Mouse (Mus musculus): ENCODE data around the gene Hal.

Gene Hal

DNA sequence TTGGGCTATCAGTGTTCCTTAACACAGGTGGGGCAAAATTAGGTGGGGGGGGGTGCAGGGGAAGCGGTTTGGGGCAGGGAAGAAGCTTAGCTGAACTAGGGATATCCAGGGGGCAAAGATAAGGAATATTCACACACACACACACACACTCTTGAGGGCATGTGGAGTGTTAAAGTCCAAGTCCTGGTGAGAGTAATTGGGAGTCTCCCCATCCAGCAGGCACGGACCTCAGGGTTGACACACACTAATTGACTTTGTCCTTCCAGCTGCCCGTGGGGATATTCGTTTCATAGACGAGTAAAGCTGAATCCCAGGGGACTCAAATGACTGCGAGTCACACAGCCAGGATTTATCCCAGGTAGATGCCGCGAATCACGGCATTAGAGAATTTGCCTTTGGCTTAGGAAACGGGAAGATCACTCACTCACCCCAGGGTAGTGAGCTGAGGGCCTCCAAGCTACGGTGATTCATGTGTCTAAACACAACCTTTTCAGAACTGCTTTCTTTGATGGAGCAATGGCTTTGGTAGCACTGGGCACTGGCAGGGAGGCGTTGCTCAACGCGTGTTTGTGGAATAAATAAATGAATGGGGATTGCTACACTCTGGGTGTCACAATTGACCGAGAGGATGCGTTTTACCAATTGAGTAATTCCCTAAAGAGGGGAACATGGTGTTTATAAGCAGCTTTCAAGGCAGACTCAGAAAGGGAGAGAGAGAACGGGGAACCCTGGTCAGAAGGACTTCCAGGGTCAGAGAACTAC is at the start of gene Hal:
Gene Hal (plus strand): TSS at position 703 of the 762 bp plus-strand sequence.
- DNase-seq (ENCODE audit: low read depth, low spot score) = no peak

GRCm38 (mm10) chr10:93441501-93441900 is 47.1 kb upstream of the Hal start:
- no peak for DNase-seq (ENCODE audit: low read depth, low spot score)

DNA sequence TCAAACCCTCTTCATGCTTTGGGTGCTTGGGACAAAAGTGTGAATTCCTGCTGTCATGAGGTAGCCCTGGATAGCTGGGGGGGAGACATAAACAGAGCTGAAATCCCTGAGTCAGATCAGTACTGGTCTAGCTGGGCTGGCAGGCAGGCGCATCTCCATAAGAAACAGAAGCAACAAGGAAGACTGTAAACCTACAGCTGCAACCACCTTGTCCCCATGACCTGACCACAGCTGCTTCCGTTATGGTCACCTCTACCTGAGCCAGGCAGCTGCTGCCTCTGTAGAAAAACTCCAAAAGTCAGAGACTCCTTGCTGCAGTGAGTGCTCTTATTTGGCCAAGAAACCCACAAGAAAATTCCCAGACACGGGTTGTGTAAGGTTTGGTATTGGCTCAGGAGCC is 46.4 kb upstream of the Hal start:
- no peak for DNase-seq (ENCODE audit: low read depth, low spot score)

- no peak for DNase-seq (ENCODE audit: low read depth, low spot score)
Observed at GRCm38 (mm10) chr10:93444407-93444806, 44.2 kb upstream of the Hal start.

- DNase-seq (ENCODE audit: low read depth, low spot score) = no peak
Observed at GRCm38 (mm10) chr10:93447398-93447797, 41.2 kb upstream of the Hal start.

DNA sequence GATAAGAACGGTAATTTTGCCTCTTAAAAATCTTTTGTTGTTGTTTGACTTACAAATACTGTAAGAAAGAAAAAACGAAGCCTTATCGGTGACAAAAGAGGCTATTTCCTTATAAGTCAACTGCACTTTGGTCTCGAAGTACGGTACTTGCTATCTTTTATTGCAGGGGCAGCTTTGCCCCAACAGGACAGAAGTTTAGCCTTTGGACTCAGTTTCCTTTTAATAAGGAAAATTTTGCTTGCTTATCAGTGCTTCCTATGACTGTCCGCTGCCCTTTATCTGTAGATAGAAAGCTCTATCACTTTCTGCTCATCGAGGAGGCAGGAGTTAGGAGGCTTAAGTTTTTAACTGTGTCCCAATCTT is 33.9 kb upstream of the Hal start:
- DNase-seq (ENCODE audit: low read depth, low spot score) = no peak

DNA sequence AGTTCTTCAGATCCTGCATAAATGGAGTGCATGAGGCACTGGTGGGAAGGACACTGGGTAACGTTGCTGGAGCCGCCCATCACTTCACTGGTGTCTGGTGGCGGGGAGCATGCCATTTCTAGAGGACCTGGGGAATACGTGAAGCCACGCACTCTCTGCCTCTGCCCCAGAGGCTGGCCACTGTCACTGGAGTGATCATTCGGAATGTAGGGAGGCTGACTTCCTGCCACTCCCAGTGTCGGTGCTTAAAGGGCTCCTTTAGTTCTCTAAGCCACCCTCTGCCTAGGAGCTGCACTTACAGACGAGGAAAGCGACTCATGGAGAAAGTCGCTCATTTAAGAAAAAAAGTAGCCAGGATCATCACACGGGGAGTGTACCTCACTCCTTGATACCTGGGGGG is 28.5 kb upstream of the Hal start:
- no peak for DNase-seq (ENCODE audit: low read depth, low spot score)

DNA sequence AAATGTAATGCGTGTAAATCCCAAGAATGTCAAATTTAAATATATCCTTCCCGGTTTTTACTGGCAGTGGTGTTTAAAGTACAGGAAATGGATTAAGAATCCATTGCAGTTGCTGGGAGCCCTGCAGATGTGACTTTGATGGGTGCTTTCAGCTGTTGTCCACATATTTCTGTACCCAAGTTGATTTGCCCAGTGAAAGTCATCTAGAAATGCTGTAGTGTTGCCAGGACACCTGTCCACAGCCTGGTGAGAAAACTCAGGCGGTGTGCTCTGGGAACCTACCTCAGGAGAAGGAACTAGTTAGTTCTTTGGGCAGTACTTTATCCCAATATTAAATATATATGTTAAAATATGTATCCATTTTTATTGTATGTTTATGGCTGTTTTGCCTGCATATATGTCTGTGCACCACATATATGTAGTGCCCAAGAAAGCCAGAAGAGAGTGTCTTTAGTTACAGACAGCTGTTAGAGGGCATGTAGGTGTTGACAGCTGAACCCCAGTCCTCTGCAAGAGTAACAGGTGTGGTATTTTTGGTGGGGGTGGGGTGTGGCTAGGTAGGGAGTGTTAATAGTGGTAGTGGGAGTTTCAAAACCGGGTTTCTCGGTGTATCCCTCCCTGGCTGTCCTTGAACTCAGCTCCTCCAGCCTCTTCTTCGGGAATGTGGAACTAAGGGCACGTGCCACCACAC is 25.7 kb upstream of the Hal start:
- no peak for DNase-seq (ENCODE audit: low read depth, low spot score)

GRCm38 (mm10) chr10:93463611-93464010 is 25.0 kb upstream of the Hal start:
- no peak for DNase-seq (ENCODE audit: low read depth, low spot score)

- no peak for DNase-seq (ENCODE audit: low read depth, low spot score)
Observed at GRCm38 (mm10) chr10:93467259-93467658, 21.3 kb upstream of the Hal start.

GRCm38 (mm10) chr10:93467791-93468190 is 20.8 kb upstream of the Hal start:
- DNase-seq (ENCODE audit: low read depth, low spot score) = no peak

GRCm38 (mm10) chr10:93471415-93471814 is 17.2 kb upstream of the Hal start:
- DNase-seq (ENCODE audit: low read depth, low spot score) = peak; percentile 59

DNA sequence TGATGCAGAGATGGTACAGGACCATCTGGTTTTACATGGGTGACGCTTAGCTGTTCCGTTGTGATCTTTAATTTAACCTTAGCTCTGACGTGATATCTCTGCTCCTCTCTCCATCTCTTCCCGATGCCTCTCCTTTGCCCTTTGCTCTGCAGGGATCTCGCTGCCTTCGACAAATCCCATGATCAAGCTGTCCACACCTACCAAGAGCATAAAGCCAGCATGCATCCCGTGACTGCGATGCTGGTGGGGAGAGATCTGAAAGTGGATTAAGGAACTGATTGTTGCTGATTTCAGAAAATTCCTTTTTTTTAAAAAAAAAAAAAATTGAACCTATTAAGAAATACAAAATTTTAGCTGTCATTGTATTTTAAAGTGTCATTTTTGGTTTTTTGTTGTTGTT is 4.1 kb upstream of the Hal start:
- peak; percentile 25 for DNase-seq (ENCODE audit: low read depth, low spot score)

GRCm38 (mm10) chr10:93485055-93485691 is 3.4 kb upstream of the Hal start:
- no peak for DNase-seq (ENCODE audit: low read depth, low spot score)

- DNase-seq (ENCODE audit: low read depth, low spot score) = no peak
Observed at GRCm38 (mm10) chr10:93486622-93487021, 1.9 kb upstream of the Hal start.

GRCm38 (mm10) chr10:93488828-93489226 is 259 bp downstream of the Hal start:
- no peak for DNase-seq (ENCODE audit: low read depth, low spot score)

DNA sequence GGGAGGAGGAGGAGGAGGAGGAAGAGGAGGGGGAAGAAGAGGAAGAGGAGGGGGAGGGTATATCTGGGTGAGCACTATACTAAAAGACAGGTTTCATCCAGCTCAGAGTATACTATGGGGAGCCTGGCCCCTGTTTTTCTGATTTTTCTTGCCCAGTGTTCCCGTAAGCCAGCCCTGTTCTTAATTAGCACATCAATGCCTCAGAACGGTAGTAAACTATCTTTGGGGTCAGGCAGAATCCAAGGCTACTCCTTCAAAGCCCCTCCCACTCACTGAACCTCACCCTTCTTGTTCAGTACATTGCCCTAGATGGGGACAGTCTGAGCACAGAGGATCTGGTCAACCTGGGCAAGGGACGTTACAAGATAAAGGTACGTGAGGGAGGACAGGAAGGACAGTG is 1.9 kb downstream of the Hal start:
- DNase-seq (ENCODE audit: low read depth, low spot score) = no peak

GRCm38 (mm10) chr10:93500864-93501263 is 12.3 kb downstream of the Hal start:
- DNase-seq (ENCODE audit: low read depth, low spot score) = no peak

DNA sequence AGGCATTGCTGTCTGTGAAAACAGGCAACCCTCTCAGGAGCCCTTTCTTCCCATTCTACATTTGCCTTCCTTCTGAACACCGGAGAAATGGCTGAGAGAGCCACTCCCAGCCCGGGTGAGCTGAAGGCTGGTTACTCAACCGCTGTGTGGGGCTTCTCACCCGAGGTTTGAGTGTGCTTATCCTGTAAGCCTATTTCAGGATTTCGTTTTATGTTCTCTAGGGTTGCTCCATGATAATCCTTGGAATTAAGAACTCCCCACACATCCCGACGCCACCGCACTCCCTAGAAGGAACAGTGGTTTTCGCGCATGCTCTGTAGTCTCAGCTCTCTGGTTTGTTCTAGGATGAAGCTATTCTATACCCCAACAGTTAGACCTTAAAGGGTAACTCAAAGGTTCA is 12.8 kb downstream of the Hal start:
- no peak for DNase-seq (ENCODE audit: low read depth, low spot score)

DNA sequence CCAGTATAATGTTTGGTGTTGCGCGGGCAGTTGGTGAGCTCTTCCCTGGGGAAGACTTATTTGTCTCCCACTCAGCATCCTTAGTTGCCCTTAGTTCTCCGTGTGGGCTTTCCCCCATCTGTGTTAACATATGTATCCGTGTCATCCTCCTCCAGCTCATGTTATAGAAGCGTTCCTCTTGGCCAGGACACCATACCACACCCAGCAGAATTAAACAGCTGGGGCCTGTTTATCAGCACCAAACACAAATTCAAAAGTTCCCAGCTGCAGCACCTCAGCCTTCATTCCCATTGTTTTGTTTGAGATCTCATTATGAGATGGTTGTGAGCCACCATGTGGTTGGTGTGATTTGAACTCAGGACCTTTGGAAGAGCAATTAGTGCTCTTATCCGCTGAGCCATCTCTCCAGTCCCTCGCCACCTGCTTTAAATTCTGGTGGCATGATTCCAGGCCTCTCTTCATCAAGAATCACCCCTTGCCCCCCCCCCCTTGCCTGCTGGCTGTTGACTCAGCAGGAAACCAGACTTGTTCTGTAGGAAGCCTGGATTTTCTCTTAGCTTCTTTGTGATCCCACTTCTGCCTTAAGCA is 19.9 kb downstream of the Hal start:
- no peak for DNase-seq (ENCODE audit: low read depth, low spot score)

GRCm38 (mm10) chr10:93509532-93510153 is 21.1 kb downstream of the Hal start:
- no peak for DNase-seq (ENCODE audit: low read depth, low spot score)

DNA sequence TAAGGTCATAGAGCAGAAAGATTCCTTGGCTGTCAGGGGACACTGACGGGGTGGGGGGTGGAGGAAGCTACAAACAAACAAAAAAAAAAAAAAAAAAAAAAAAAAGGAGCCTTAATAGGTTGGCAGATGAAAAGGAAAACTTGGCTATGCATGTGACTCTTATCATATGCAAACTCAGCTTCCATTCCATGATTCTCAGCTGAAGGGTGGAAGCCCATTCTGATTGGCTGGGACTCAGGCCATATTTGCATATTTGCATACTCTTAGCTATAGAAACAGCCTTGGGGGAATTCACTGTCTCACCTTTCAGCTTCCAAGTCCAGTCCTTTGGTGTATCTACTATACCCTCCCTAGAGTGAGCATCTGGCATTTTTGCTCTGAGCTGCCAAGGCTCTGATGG is 26.9 kb downstream of the Hal start:
- no peak for DNase-seq (ENCODE audit: low read depth, low spot score)
